Mouse (Mus musculus) mesoderm, embryonic 11.5 days (tissue): Measurements from ENCODE around the gene Vmn1r79.
"Not testable (repeated sequence)": the region's sequence is repeated elsewhere in the genome, so short reads cannot be mapped to it uniquely, and the experiment has no call there.

ENCODE experiments used
- DNase-seq: peaks from one replicate; pipeline ENCODE4 v3.0.0-alpha.2; 2012; ENCODE audit warnings: low read depth, low spot score

Vmn1r79 gene

GRCm38 (mm10) chr7:12170979-12171378 is at the start of gene Vmn1r79:
Vmn1r79 (plus strand) TSS chr7:12171279.
- not testable (repeated sequence) for DNase-seq

DNA sequence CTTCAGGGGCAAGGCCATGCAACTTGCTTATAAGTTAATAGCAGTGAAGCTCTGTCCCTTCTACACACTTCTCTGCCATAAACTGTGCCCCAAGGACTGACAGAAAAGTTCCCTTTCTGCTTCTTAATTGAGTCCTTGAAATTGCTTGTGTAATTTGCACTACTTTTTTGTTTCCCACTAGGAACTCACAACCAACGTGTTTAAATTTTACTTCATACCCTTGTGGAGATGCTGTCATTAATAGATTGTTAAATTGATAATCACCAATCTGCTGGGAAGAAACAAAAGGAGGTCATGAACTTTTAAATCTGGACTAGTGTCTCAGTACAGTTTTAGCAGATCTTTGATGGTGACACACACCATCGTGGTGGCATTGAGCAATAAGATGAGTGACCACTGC is 21.1 kb upstream of the Vmn1r79 start, which contains the start of gene Vmn1r78:
Vmn1r78 (plus strand) TSS at position 301 of the 400 bp plus-strand sequence.
- DNase-seq, result no peak

DNA sequence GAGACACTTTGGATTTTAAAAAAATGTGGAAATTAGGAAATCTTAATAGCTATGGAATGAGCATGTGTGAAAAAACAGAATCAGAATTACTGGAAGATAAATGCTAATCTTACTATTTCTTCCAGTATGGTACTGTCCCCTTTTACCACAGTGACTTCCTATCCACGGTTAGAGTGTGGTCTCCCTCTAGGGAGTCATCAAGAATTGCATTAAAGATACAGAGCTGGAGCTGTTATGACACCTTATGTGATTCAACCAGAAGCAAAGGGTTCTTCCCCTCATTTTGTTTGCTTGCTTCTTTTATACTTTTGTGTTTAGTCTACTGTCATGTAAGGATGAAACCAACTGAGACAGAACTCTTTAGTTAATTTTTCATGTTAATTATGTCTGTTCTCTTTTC is 14.6 kb upstream of the Vmn1r79 start:
- not testable (repeated sequence) for DNase-seq

DNA sequence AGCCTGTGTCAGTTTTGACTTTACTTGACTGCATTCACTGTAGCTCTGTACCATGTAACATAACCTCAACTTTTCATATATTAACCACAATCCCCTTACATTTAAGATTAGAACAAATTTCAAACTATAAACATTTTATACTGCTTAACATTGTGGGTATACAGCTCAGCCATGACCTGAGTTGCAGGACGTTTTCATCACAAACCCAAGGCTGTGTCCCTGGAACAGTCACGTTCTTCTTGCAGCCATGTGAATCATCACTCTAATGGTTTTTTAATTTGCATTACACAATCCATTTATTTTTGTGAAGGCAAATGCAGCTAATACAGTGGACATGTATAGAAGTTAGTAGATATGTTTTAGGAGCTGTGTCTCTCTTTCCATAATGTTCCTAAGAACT is 1.8 kb downstream of the Vmn1r79 start:
- not testable (repeated sequence) for DNase-seq

DNA sequence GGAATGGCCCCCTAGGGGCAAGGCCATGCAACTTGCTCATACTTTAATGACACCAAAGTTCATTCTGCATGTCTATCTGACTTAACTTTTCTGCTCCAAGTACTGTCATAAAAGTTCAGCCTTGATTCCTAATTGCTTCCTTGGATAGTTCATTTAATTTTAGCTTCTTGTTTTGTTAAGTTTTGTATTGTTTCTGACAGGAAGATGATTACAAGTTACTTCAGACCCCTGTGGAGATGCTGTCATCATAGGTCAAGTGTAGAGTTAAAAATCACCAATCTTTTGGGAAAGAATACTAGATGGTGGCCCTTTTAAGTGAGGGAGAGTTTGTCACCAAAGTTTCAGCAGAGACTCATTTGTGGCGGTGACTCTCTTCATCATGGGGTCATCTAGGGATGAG is 17.9 kb downstream of the Vmn1r79 start, which contains the start of gene Vmn1r80:
Vmn1r80 (plus strand) TSS at position 301 of the 400 bp plus-strand sequence.
- DNase-seq, result no peak

GRCm38 (mm10) chr7:12204141-12204540 is 33.1 kb downstream of the Vmn1r79 start:
- no peak for DNase-seq
